Mouse (Mus musculus): ENCODE data around the gene Kpna4.

DNA sequence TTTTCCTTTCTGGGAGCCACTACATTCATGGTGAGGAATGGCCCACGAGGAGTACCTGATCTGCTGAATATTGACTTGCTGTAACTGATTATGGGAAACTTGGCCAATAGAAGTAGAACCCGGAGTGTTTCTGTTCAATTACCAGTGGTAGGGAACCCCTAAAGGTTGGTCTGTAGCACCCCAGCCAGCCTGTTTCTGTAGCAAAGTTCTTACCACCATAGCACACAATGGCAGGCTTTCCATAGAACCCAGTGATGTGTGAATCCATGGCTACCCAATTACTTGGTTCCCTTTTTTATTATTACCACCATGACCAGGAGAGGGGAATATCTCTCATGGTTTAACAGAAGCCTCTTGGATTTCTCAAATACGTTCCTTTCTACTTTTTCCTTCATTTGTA lies 24.0 kb upstream of the Kpna4 start:
- no peak for TF ChIP-seq GATA1 (IDR thresholded peaks at IDR 0.05; ENCODE audit: borderline replicate concordance, low read length)
- TF ChIP-seq FLI1 (IDR thresholded peaks at IDR 0.05; ENCODE audit: low read length): no peak

Measured in megakaryocyte, embryonic 14.5 days (primary cell).